Comparison of ENCODE assay signal across 9 mouse cellular contexts in the genomic region with DNA sequence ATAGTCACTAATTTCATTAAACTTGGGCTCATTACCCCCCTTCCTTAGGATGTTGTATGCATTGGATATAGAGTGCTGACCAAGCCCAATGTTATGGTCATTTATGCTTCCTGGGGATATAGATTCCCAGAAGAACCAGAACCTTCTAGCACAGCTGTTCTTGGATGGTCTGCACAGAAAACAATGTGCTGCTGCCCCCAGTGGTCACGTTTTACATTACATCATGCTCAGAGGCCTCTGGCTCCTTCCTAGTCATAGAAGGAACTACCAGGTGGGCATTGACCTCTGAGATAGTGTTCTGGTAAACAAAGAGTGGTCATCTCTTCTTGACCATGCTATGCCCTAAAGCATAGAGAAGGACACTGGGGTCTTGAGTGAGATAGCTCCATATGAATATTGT.
DNase-seq lines count a peak whose midpoint lies in the region; ATAC-seq lines count a peak whose summit lies in the region.
"Had no signal": no experiment of that assay in that cellular context is flagged by ENCODE, and none has a peak within 500 bp of the region (broad histone marks: within the 10 kb centered on the region; RNA-seq: fewer than 3 reads in every experiment).

No protein-coding gene starts in this region.

- ATAC-seq in heart, embryonic 12.5 days (ENCODE audit: insufficient number of reproducible peaks, low FRiP score), result no peak
- peak; percentile 71; the same call in 1 of the 2 replicates for ATAC-seq in common myeloid progenitor, adult 5-6 weeks (replicated peaks; ENCODE audit: low read depth, poor library complexity, severe bottlenecking)

- 6% methylated on average over 1 of the region's 1 CpGs for WGBS in heart, embryonic 12.5 days
- WGBS in hindbrain, embryonic 10.5 days, result 0% methylated on average over 1 of the region's 1 CpGs

- no peak overlapping the region for H3K4me3 ChIP-seq in heart, embryonic 12.5 days
- no peak overlapping the region for H3K4me3 ChIP-seq in hindbrain, embryonic 10.5 days
- H3K4me3 ChIP-seq: limb, embryonic 13.5 days had no signal

- no peak overlapping the region for H3K9ac ChIP-seq in heart, embryonic 12.5 days
- H3K9ac ChIP-seq: limb, embryonic 13.5 days had no signal

- peak; percentile 3 for DNase-seq in heart, adult 8-10 months (ENCODE audit: low spot score)
- DNase-seq in right cerebral cortex, adult 18-20 months, result peak; percentile 2
- DNase-seq in right cerebral cortex, postnatal 25 days, result no peak
- DNase-seq in naive thymus-derived CD4-positive, alpha-beta T cell, adult 2 months (ENCODE audit: low read depth), result peak; percentile 3
- no peak for DNase-seq in hindbrain, embryonic 10.5 days (ENCODE audit: low spot score)
- no peak for DNase-seq in cerebellum, postnatal 36 days

- no peaks in the 10 kb centered on the region for H3K4me1 ChIP-seq in heart, embryonic 12.5 days (replicated peaks)
- no peaks in the 10 kb centered on the region for H3K4me1 ChIP-seq in hindbrain, embryonic 10.5 days (replicated peaks)
- H3K4me1 ChIP-seq: limb, embryonic 13.5 days had no signal

- H3K27me3 ChIP-seq in heart, embryonic 12.5 days (replicated peaks), result no peaks in the 10 kb centered on the region
- no peaks in the 10 kb centered on the region for H3K27me3 ChIP-seq in hindbrain, embryonic 10.5 days (ENCODE audit: insufficient read depth, poor library complexity, severe bottlenecking)
- H3K27me3 ChIP-seq: limb, embryonic 13.5 days had no signal

- H3K4me2 ChIP-seq in heart, embryonic 12.5 days, result no peak overlapping the region
- H3K4me2 ChIP-seq: limb, embryonic 13.5 days had no signal

- H3K27ac ChIP-seq in heart, embryonic 12.5 days (ENCODE audit: poor library complexity, severe bottlenecking), result no peak overlapping the region
- no peak overlapping the region for H3K27ac ChIP-seq in hindbrain, embryonic 10.5 days
- H3K27ac ChIP-seq: limb, embryonic 13.5 days had no signal

- H3K9me3 ChIP-seq in heart, embryonic 12.5 days (replicated peaks), result no peaks in the 10 kb centered on the region
- no peaks in the 10 kb centered on the region for H3K9me3 ChIP-seq in hindbrain, embryonic 10.5 days
- H3K9me3 ChIP-seq: limb, embryonic 13.5 days had no signal

- no peaks in the 10 kb centered on the region for H3K36me3 ChIP-seq in heart, embryonic 12.5 days
- no peaks in the 10 kb centered on the region for H3K36me3 ChIP-seq in hindbrain, embryonic 10.5 days
- H3K36me3 ChIP-seq: limb, embryonic 13.5 days had no signal

Comparison
In these comparisons a context has a peak if more than half of its experiments do, and no peak if none do; other contexts are left out.
1. DNase-seq: peak in heart, adult 8-10 months (single experiment), right cerebral cortex, adult 18-20 months (single experiment) and naive thymus-derived CD4-positive, alpha-beta T cell, adult 2 months (single experiment); none in right cerebral cortex, postnatal 25 days (single experiment), hindbrain, embryonic 10.5 days (single experiment) and cerebellum, postnatal 36 days (0 of 2).